Mouse (Mus musculus) thymus, adult 2 months (tissue): ENCODE results near the gene Srpk1.

ENCODE experiments used
- CTCF ChIP-seq: fragments of 200-500 bp; IDR thresholded peaks from 2 replicates; pipeline ENCODE4 v1.5.1; 2012; ENCODE audit warnings: mild to moderate bottlenecking, control low read depth, low read length, moderate library complexity, borderline replicate concordance; ENCODE audit not compliant: control insufficient read depth, poor library complexity, insufficient read depth; ENCODE audit errors: extremely low read depth
- POLR2A ChIP-seq: fragments of 200-500 bp; IDR thresholded peaks from 2 replicates; pipeline ENCODE4 v1.6.1; 2012; ENCODE audit warnings: mild to moderate bottlenecking, low read length, control low read depth, moderate library complexity; ENCODE audit not compliant: control insufficient read depth, poor library complexity, insufficient read depth; ENCODE audit errors: extremely low read depth

GRCm38 (mm10) chr17:28622300-28622759 is at the start of gene Srpk1:
- TF ChIP-seq POLR2A (peak; percentile 71), CTCF (peak; percentile 64; the same call in 1 of the 2 replicates)
